Comparison of ENCODE assay signal across 21 mouse cellular contexts in the genomic region with DNA sequence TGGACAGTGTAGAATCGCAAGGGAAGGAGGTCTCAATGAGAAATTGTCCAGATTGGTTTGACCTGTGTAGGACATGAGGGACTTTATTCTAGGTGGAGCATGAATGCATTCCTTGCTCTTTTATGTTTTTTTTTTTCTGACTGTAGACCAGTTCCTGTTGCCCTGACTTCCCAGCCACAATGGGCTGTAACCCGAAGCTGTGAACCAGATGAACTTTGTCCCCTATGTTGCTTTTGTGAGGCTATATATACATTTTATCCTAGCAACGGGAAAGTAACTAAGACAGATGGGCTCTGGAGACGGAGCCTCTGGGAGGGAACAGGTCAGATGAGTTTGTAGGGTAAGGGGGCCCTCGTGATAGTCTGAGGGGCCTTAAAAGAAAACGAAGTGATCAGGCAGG. TPM values are rescaled to one million over a fixed set of nuclear protein-coding genes. Genes with fewer than 3 reads are reported as not detected.
A peak's percentile ranks its signal among the peaks of the same experiment; 100 is the strongest.
DNase-seq lines count a peak whose midpoint lies in the region; TF ChIP-seq lines count a peak whose summit lies in the region.
"Had no signal": no experiment of that assay in that cellular context is flagged by ENCODE, and none has a peak within 500 bp of the region (broad histone marks: within the 10 kb centered on the region; RNA-seq: fewer than 3 reads in every experiment).

No protein-coding gene starts in this region.

- no peaks in the 10 kb centered on the region for H3K27me3 ChIP-seq in small intestine, adult 2 months (ENCODE audit: control insufficient read depth, insufficient read depth, low read length)
- H3K27me3 ChIP-seq: forebrain, embryonic 13.5 days; hindbrain, embryonic 12.5 days; limb, embryonic 15.5 days; midbrain, embryonic 15.5 days had no signal

- peak overlapping the region; percentile 39; the same call in 1 of the 2 replicates for H3K27ac ChIP-seq in small intestine, adult 2 months (ENCODE audit: insufficient read depth, low read depth, low read length)
- H3K27ac ChIP-seq: forebrain, embryonic 13.5 days; hindbrain, embryonic 12.5 days; limb, embryonic 15.5 days; liver, embryonic 15.5 days; midbrain, embryonic 15.5 days had no signal

- TF ChIP-seq POLR2A in small intestine, adult 2 months (IDR thresholded peaks at IDR 0.05; ENCODE audit: low read depth, low read length), result no peak

- no peaks in the 10 kb centered on the region for H3K36me3 ChIP-seq in small intestine, adult 2 months (ENCODE audit: control insufficient read depth, insufficient read depth, low read length)
- H3K36me3 ChIP-seq: hindbrain, embryonic 12.5 days; limb, embryonic 15.5 days; liver, embryonic 15.5 days; midbrain, embryonic 15.5 days had no signal

- TF ChIP-seq CTCF in small intestine, adult 2 months (IDR thresholded peaks at IDR 0.05; ENCODE audit: extremely low read depth, insufficient read length, insufficient replicate concordance, low read depth, low read length), result no peak

- peaks cover 5% of the 10 kb centered on the region for H3K4me1 ChIP-seq in small intestine, adult 2 months (ENCODE audit: control insufficient read depth, insufficient read depth, insufficient read length, low read length)
- H3K4me1 ChIP-seq: forebrain, embryonic 13.5 days; liver, embryonic 15.5 days; midbrain, embryonic 15.5 days had no signal

- WGBS in small intestine, adult 2 months, result 10% methylated on average over 6 of the region's 6 CpGs

- peak; percentile 31 for DNase-seq in R1 (ENCODE audit: low read depth, low spot score)
- DNase-seq in embryo, embryonic 10 days (ENCODE audit: low spot score), result peak; percentile 80
- DNase-seq in forelimb bud, embryonic 11.5 days (ENCODE audit: low read depth, low spot score), result peak; percentile 40
- no peak for DNase-seq in gastrocnemius, postnatal 10 days
- DNase-seq in retina, embryonic 14.5 days (ENCODE audit: low spot score), result no peak
- no peak for DNase-seq in cerebellum, adult 9-10 months
- DNase-seq: adrenal gland, postnatal 10 days; cerebellum, adult 9-11 months; gastrocnemius, postnatal 36 days; kidney, postnatal 36 days; layer of hippocampus, adult 9-11 months; retina, postnatal 1 day; thymus, postnatal 25 days had no signal

- no peak overlapping the region for H3K4me3 ChIP-seq in small intestine, adult 2 months (ENCODE audit: low read depth, low read length)
- H3K4me3 ChIP-seq: erythroblast, embryonic 14.5 days; forebrain, embryonic 13.5 days; hindbrain, embryonic 12.5 days; limb, embryonic 15.5 days; liver, embryonic 15.5 days; midbrain, embryonic 15.5 days had no signal

RNA-seq across cellular contexts. Expression of a gene that starts 42.8 kb away (rescaled TPM):
- polyA plus RNA-seq in small intestine, adult 2 months (2012; rRNA removed), result 32.6 and 81.4 TPM in 2 replicates
- 1 to 10 TPM; 8.1 to 8.7 TPM for total RNA-seq in gastrocnemius, postnatal 10 days (2021)
- polyA plus RNA-seq: inflammation-experienced regulatory T-cells, adult 6 months had no signal

Comparison
In these comparisons a context has a peak if more than half of its experiments do, and no peak if none do; other contexts are left out.
1. DNase-seq: peak in R1 (single experiment), embryo, embryonic 10 days (single experiment) and forelimb bud, embryonic 11.5 days (single experiment); none in gastrocnemius, postnatal 10 days (single experiment), retina, embryonic 14.5 days (single experiment) and cerebellum, adult 9-10 months (single experiment).